Mouse (Mus musculus) heart, postnatal 25 days (tissue): Measurements from ENCODE around the gene Fam107b. TPM values are rescaled to one million over a fixed set of nuclear protein-coding genes. Genes with fewer than 3 reads are reported as not detected.

Experiments
- DNase-seq: peaks from one replicate; pipeline ENCODE4 v3.0.0; 2022; ENCODE audit warnings: low spot score
- intact Hi-C: fragments of 180-260 bp; cut with DNase I; formaldehyde crosslinking; loops from one replicate; pipeline ENCODE4 v1.15.1; 2025
- total RNA-seq, 2 experiments: library from RNA; stranded (reverse); gene quantifications; 2 replicates each; pipeline ENCODE4 v1.2.3; 2021

Gene Fam107b
- total RNA-seq, 2 experiments from 2014 or later = 6.8 to 8.2 TPM

GRCm38 (mm10) chr2:3816142-3816609 lies 245.9 kb downstream of the Fam107b start:
- intact Hi-C loops = loop anchor here (5.0 kb wide), 3 partner anchors 396 to 1046 kb away; no protein-coding TSS in a partner anchor

GRCm38 (mm10) chr2:3817626-3818025 lies 247.3 kb downstream of the Fam107b start:
- intact Hi-C loops = loop anchor here (5.0 kb wide), 3 partner anchors 395 to 1045 kb away; no protein-coding TSS in a partner anchor
- no peak for DNase-seq

More at GRCm38 (mm10) chr2:3816142-3816609, 245.9 kb downstream of the Fam107b start:
- DNase-seq = no peak

- intact Hi-C loops = no loop called here
- no peak for DNase-seq
These were observed 252.5 kb downstream of the Fam107b start for GRCm38 (mm10) chr2:3822483-3823455.

Other genes starting within 250 kb of the Fam107b start
- gene Rpp38, start 237.8 kb upstream of the Fam107b start, total RNA-seq = 1 to 10 TPM; 3.8 to 4.1 TPM
- gene Acbd7, start 234.3 kb upstream of the Fam107b start, total RNA-seq = under 1 TPM in 1 of 2 experiments, not detected in 1; 0.56 TPM
- gene Olah, start 173.3 kb upstream of the Fam107b start, total RNA-seq = not detected
- 1 to 10 TPM; 1.8 to 2.8 TPM for gene Meig1, start 147.8 kb upstream of the Fam107b start, total RNA-seq
- 1 to 10 TPM; 2.6 to 4.1 TPM for gene Dclre1c, start 146.4 kb upstream of the Fam107b start, total RNA-seq
- gene Suv39h2, start 95.5 kb upstream of the Fam107b start, total RNA-seq = under 1 TPM; 0.70 to 0.75 TPM
- gene Gm45902, start 57.7 kb upstream of the Fam107b start, total RNA-seq = 1 to 10 TPM in 1 of 2 experiments, under 1 TPM in 1; 0.73 to 1.2 TPM
- gene Hspa14, start 57.7 kb upstream of the Fam107b start, total RNA-seq = 10 to 100 TPM; 21.3 to 26.5 TPM
- gene Cdnf, start 57.5 kb upstream of the Fam107b start, total RNA-seq = 10 to 100 TPM; 24.8 to 25.6 TPM